Mouse (Mus musculus) myocyte (in vitro differentiated cells): ENCODE results near the gene Grin3b. TPM values are rescaled to one million over a fixed set of nuclear protein-coding genes. Genes with fewer than 3 reads are reported as not detected.

Experiments used
- H3K27me3 ChIP-seq: one replicate; pipeline ENCODE4 v1.6.1; 2011; ENCODE audit not compliant: control insufficient read depth, insufficient read depth, insufficient read length
- H3K36me3 ChIP-seq: one replicate; pipeline ENCODE4 v1.6.1; 2011; ENCODE audit not compliant: control insufficient read depth, insufficient read depth
- H3K4me2 ChIP-seq: one replicate; pipeline ENCODE4 v1.6.1; 2011; ENCODE audit warnings: low read depth, control low read depth
- H3K4me3 ChIP-seq: one replicate; pipeline ENCODE4 v1.5.1; 2011; ENCODE audit warnings: mild to moderate bottlenecking, control low read depth, moderate library complexity
- H3K79me2 ChIP-seq: one replicate; pipeline ENCODE4 v1.6.1; 2011; ENCODE audit not compliant: control insufficient read depth, insufficient read depth
- H3ac ChIP-seq: one replicate; pipeline ENCODE4 v1.6.1; 2011; ENCODE audit not compliant: control insufficient read depth, insufficient read length
- CEBPB ChIP-seq: IDR thresholded peaks from 2 replicates; pipeline ENCODE4 v1.6.1; 2011; ENCODE audit warnings: mild to moderate bottlenecking, moderate library complexity; ENCODE audit not compliant: poor library complexity, insufficient read depth, severe bottlenecking
- E2F4 ChIP-seq: IDR thresholded peaks from one replicate; pipeline ENCODE4 v1.6.1; 2011; ENCODE audit warnings: mild to moderate bottlenecking, control low read depth, moderate library complexity; ENCODE audit not compliant: insufficient read depth
- MAX ChIP-seq: IDR thresholded peaks from one replicate; pipeline ENCODE4 v1.6.1; 2011; ENCODE audit warnings: low read depth, mild to moderate bottlenecking, control low read depth
- MYOD1 ChIP-seq, 3 experiments: IDR thresholded peaks; one replicate each; pipeline ENCODE4 v1.6.1; 2011; ENCODE audit warnings: control low read depth in 2 of 3, low read depth in 2 of 3, mild to moderate bottlenecking in 2 of 3, moderate library complexity in 1 of 3; ENCODE audit not compliant: insufficient read length in 2 of 3, control insufficient read depth in 1 of 3
- MYOG ChIP-seq, 3 experiments: IDR thresholded peaks; one replicate each; pipeline ENCODE4 v1.6.1; 2011; ENCODE audit warnings: control low read depth in 2 of 3, low read depth in 2 of 3, mild to moderate bottlenecking in 2 of 3; ENCODE audit not compliant: insufficient read length in 2 of 3, control insufficient read depth in 1 of 3, insufficient read depth in 1 of 3
- POLR2A ChIP-seq: IDR thresholded peaks from one replicate; pipeline ENCODE4 v1.6.1; 2011; ENCODE audit warnings: low read depth, mild to moderate bottlenecking, control low read depth, moderate library complexity; ENCODE audit not compliant: insufficient read length
- POLR2AphosphoS2 ChIP-seq: IDR thresholded peaks from one replicate; pipeline ENCODE4 v1.6.1; 2011; ENCODE audit warnings: low read depth, control low read depth; ENCODE audit not compliant: insufficient read length
- REST ChIP-seq: IDR thresholded peaks from one replicate; pipeline ENCODE4 v1.6.1; 2011; ENCODE audit warnings: mild to moderate bottlenecking, control low read depth, moderate library complexity; ENCODE audit not compliant: insufficient read depth, insufficient read length
- SRF ChIP-seq: IDR thresholded peaks from one replicate; pipeline ENCODE4 v1.6.1; 2011; ENCODE audit warnings: low read depth; ENCODE audit not compliant: control insufficient read depth, insufficient read length
- TCF12 ChIP-seq: IDR thresholded peaks from one replicate; pipeline ENCODE4 v1.6.1; 2011; ENCODE audit warnings: mild to moderate bottlenecking, control low read depth; ENCODE audit not compliant: poor library complexity, insufficient read depth, severe bottlenecking
- TCF3 ChIP-seq: IDR thresholded peaks from one replicate; pipeline ENCODE4 v1.6.1; 2011; ENCODE audit warnings: low read depth, control low read depth; ENCODE audit not compliant: insufficient read length
- USF1 ChIP-seq: IDR thresholded peaks from one replicate; pipeline ENCODE4 v1.6.1; 2011; ENCODE audit warnings: low read depth, mild to moderate bottlenecking, control low read depth, moderate library complexity
- polyA plus RNA-seq: library from polyadenylated mRNA; unstranded; fragments of >200 nt; fragmentation: generic; extraction: Trizol; gene quantifications from one replicate; pipeline ENCODE4 v1.2.1, GENCODE M21; 2012; ENCODE audit warnings: missing spikeins

Gene Grin3b
- polyA plus RNA-seq, 1 experiment: 0.73 TPM

DNA sequence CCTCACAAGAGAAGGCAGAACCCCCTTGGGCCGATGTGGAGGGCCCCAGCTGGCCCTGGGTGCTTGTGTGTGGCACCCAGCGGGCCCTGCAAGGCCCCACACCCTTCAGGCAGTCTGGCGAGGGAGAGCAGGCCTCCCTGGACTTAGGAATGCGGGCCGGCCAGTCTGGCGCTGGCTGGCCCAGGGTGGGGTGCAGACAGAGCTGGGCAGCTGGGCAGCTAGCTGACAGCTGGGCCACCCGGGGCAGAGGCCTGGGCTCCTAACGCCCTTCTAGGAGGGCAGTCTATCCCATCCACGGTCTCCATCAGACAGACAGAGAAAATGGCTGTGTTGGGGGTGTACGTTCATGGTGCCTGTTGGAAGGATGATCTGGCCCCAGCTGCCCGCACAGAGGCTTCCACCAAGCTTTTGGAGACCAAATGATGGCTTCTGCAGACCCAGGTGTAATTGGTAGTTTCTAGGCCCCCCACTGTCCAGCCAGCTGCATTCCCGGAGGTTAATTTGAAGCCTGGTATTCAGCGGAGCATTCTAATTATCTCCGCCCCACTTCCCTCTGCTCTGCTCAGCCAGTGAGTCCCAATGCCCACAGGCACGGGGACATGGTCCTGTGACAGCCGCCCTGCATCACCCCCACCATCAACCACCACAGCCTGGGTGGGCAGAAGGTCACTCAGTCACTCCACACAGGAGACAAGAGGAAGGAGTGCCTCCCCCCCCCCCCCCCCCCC, 24.8 kb upstream of the Grin3b start:
- TF ChIP-seq TCF12 (peak; percentile 63), MYOD1 (IDR thresholded peaks at IDR 0.05; ENCODE audit: control insufficient read depth in 1 of 3, insufficient read length in 2 of 3, low read depth in 2 of 3) (peak in 2 of 3 experiments; percentile 94 to 97), E2F4 (no peak), POLR2AphosphoS2 (no peak), TCF3 (peak; percentile 95), POLR2A (no peak), MYOG (IDR thresholded peaks at IDR 0.05; ENCODE audit: control insufficient read depth in 1 of 3, insufficient read depth in 1 of 3, insufficient read length in 2 of 3, low read depth in 2 of 3) (peak; percentile 79 to 98 (median 97)), USF1 (no peak), MAX (no peak)
- H3K4me2 ChIP-seq: no peak overlapping the region
- H3K4me3 ChIP-seq: no peak overlapping the region
- no peaks in the 10 kb centered on the region for H3K27me3 ChIP-seq
- H3K79me2 ChIP-seq: no peaks in the 10 kb centered on the region
- H3ac ChIP-seq: no peak overlapping the region
- peaks cover 4% of the 10 kb centered on the region for H3K36me3 ChIP-seq

DNA sequence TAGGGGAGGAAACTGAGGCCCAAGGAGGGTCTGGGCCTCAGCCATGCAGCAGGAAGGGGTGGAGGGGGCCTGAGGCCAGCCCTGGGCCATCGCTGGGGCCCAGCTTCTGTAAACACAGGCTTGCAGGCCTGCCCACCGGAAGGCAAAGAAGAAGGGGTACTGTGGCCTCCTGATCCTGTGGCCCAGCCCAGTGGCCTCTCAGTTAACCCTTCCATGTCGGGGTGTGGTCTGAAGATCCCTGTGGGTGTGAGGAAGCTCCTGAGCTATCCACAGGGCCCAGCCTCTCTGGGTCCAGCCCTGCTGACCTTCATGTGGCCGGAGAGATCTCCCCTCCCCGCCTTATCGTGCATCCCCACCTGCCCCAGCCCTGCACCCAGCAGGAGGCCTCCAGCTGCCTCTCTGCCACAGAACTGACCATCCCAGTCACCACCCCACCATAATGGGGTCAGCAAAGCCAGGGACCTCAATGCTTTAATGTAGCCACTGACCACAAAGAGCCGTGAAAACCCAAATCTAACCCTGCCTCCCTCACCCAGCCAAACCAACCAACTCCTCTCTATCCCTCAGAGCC, 23.7 kb upstream of the Grin3b start:
- no peak overlapping the region for H3ac ChIP-seq
- H3K79me2 ChIP-seq: no peaks in the 10 kb centered on the region
- TF ChIP-seq TCF3: peak; percentile 89
- TF ChIP-seq MYOD1 (IDR thresholded peaks at IDR 0.05; ENCODE audit: control insufficient read depth in 1 of 3, insufficient read length in 2 of 3, low read depth in 2 of 3): peak in 2 of 3 experiments; percentile 87 to 94
- TF ChIP-seq USF1: no peak
- TF ChIP-seq E2F4: no peak
- no peak for TF ChIP-seq POLR2AphosphoS2
- no peak for TF ChIP-seq POLR2A
- TF ChIP-seq TCF12: peak; percentile 47
- TF ChIP-seq CEBPB: no peak
- TF ChIP-seq MAX: no peak
- no peak for TF ChIP-seq SRF
- no peak for TF ChIP-seq REST
- TF ChIP-seq MYOG (IDR thresholded peaks at IDR 0.05; ENCODE audit: control insufficient read depth in 1 of 3, insufficient read depth in 1 of 3, insufficient read length in 2 of 3, low read depth in 2 of 3): peak; percentile 19 to 98 (median 97)
- H3K4me3 ChIP-seq: no peak overlapping the region
- peaks cover 4% of the 10 kb centered on the region for H3K36me3 ChIP-seq
- no peak overlapping the region for H3K4me2 ChIP-seq
- no peaks in the 10 kb centered on the region for H3K27me3 ChIP-seq

DNA sequence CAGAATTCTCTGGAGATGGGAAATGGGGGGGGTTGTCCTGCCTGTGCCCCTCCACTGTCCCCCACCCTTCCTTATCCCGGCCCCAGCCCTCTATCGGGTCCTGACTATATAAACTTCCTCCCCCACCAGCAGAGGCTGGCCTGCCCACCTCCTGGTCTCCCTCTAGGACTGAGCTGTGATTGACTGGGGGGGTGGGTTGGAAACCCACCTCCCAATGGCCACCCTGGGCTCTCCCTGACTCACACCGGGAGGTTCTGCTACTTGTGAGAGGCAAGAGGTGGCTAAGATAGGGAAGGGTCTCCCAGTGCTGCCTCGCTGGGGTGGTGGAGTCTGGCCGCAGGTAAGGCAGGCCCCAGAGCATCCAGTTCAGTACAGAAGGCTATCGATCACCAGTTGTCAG, 23.0 kb upstream of the Grin3b start:
- TF ChIP-seq E2F4: no peak
- no peak for TF ChIP-seq TCF12
- Histone ChIP-seq H3K36me3 (peaks cover 4% of the 10 kb centered on the region), H3K79me2 (no peaks in the 10 kb centered on the region), H3K4me3 (no peak overlapping the region), H3K27me3 (no peaks in the 10 kb centered on the region), H3K4me2 (no peak overlapping the region), H3ac (no peak overlapping the region)

DNA sequence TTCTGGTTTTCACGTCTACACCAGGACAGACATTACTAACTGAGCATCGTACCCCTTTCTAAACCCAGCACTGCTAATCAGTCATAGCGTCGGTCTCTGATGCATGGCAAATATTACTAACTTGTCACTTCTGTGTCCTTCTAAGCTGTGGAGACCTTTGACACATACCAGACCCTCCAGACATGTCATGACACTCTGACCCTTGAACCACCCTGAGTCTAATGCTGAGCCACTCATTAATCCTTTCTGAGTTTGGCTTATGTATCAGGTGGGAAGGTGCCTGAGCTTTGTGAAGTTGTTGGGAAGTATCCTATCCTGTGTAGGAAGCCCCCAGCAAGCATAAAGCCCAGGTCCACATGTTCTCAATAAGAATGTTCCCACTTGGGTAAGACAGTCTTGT, 20.6 kb upstream of the Grin3b start:
- Histone ChIP-seq H3K79me2 (no peaks in the 10 kb centered on the region), H3K4me3 (no peak overlapping the region), H3K4me2 (no peak overlapping the region), H3K36me3 (peaks cover 10% of the 10 kb centered on the region), H3ac (no peak overlapping the region), H3K27me3 (no peaks in the 10 kb centered on the region)
- no peak for TF ChIP-seq MAX
- no peak for TF ChIP-seq POLR2A
- no peak for TF ChIP-seq MYOD1 (IDR thresholded peaks at IDR 0.05; ENCODE audit: control insufficient read depth in 1 of 3, insufficient read length in 2 of 3, low read depth in 2 of 3)
- no peak for TF ChIP-seq E2F4
- no peak for TF ChIP-seq TCF3
- TF ChIP-seq REST: no peak
- no peak for TF ChIP-seq USF1
- no peak for TF ChIP-seq TCF12
- TF ChIP-seq CEBPB: no peak
- TF ChIP-seq SRF: no peak
- no peak for TF ChIP-seq POLR2AphosphoS2
- TF ChIP-seq MYOG (IDR thresholded peaks at IDR 0.05; ENCODE audit: control insufficient read depth in 1 of 3, insufficient read depth in 1 of 3, insufficient read length in 2 of 3, low read depth in 2 of 3): no peak

DNA sequence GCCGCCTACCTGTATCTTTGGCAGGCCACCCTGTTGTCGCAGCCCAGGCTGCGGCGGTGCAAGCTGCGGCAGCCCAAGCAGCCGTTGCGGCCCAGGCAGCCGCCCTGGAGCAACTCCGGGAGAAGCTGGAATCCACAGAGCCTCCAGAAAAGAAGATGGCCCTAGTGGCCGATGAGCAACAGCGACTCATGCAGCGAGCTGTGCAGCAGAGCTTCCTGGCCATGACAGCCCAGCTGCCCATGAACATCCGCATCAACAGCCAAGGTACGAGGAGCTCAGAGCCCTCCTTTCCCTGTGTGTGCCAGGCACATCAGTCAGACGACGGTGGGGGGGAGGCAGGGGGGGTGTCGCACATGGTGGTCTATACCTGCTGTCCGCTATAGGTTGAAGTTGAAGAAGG, 19.9 kb upstream of the Grin3b start:
- H3K27me3 ChIP-seq: no peaks in the 10 kb centered on the region
- H3K79me2 ChIP-seq: no peaks in the 10 kb centered on the region
- no peak overlapping the region for H3ac ChIP-seq
- no peak overlapping the region for H3K4me3 ChIP-seq
- peaks cover 10% of the 10 kb centered on the region for H3K36me3 ChIP-seq
- peak overlapping the region; percentile 13 for H3K4me2 ChIP-seq
- TF ChIP-seq TCF3: no peak
- TF ChIP-seq MYOD1 (IDR thresholded peaks at IDR 0.05; ENCODE audit: control insufficient read depth in 1 of 3, insufficient read length in 2 of 3, low read depth in 2 of 3): peak in 1 of 3 experiments; percentile 51
